Mouse (Mus musculus) liver, embryonic 14.5 days (tissue): ENCODE measurements around the gene Arsg. TPM values are rescaled to one million over a fixed set of nuclear protein-coding genes. Genes with fewer than 3 reads are reported as not detected.

Experiments
- ATAC-seq: fragments of 200-750 bp; cut with Nextera tagmentation; 2 replicates; pipeline ENCODE4 v1.8.0; 2017; ENCODE audit warnings: moderate number of reproducible peaks, mild to moderate bottlenecking, moderate library complexity; ENCODE audit not compliant: insufficient read depth
- DNase-seq, 3 experiments: peaks; one replicate each; pipeline ENCODE4 v3.0.0-alpha.2; 2012 to 2013; ENCODE audit warnings: low read depth in 3 of 3, low spot score in 3 of 3
- H3K27ac ChIP-seq: fragments of 300-500 bp; sonication (generic); 2 replicates; pipeline ENCODE4 v1.5.1; 2014; ENCODE audit warnings: moderate library complexity, mild to moderate bottlenecking, control low read depth, inconsistent platforms
- H3K27me3 ChIP-seq: fragments of 300-500 bp; sonication (generic); 2 replicates; pipeline ENCODE4 v1.6.1; 2014; ENCODE audit warnings: mild to moderate bottlenecking, low read length, moderate library complexity; ENCODE audit not compliant: control insufficient read depth, insufficient read depth
- H3K36me3 ChIP-seq: fragments of 300-500 bp; sonication (generic); replicated peaks from 2 replicates; pipeline ENCODE4 v1.6.1; 2014; ENCODE audit warnings: low read depth; ENCODE audit not compliant: control insufficient read depth, insufficient read depth
- H3K4me1 ChIP-seq, 2 experiments: fragments of 200-500 bp in 1 of 2; fragments of 300-500 bp in 1 of 2; sonication (generic) in 1 of 2; replicated peaks; 2 replicates each; pipeline ENCODE4 v1.6.1; 2012 to 2014; ENCODE audit warnings: antibody characterized with exemption in 1 of 2, inconsistent platforms in 1 of 2, low read length in 1 of 2; ENCODE audit not compliant: control insufficient read depth in 2 of 2, insufficient read depth in 2 of 2
- H3K4me2 ChIP-seq: fragments of 300-500 bp; sonication (generic); 2 replicates; pipeline ENCODE4 v1.6.1; 2014; ENCODE audit warnings: low read depth, mild to moderate bottlenecking, control low read depth, moderate library complexity
- H3K4me3 ChIP-seq, 2 experiments: fragments of 200-500 bp in 1 of 2; fragments of 300-500 bp in 1 of 2; sonication (generic) in 1 of 2; 2 replicates each; pipeline ENCODE4 v1.5.1; 2012 to 2014; ENCODE audit warnings: low read depth in 2 of 2, low read length in 2 of 2, mild to moderate bottlenecking in 2 of 2, control low read depth in 1 of 2, inconsistent platforms in 1 of 2, moderate library complexity in 1 of 2; ENCODE audit not compliant: insufficient read depth in 1 of 2
- H3K9ac ChIP-seq: fragments of 300-500 bp; sonication (generic); replicated peaks from 2 replicates; pipeline ENCODE4 v1.6.1; 2014; ENCODE audit warnings: mild to moderate bottlenecking, control low read depth, moderate library complexity
- H3K9me3 ChIP-seq: fragments of 300-500 bp; sonication (generic); 2 replicates; pipeline ENCODE4 v1.6.1; 2016; ENCODE audit warnings: low read length, mixed read lengths; ENCODE audit not compliant: control insufficient read depth
- CTCF ChIP-seq: IDR thresholded peaks from 2 replicates; pipeline ENCODE4 v1.5.1; 2016; ENCODE audit warnings: antibody characterized with exemption, low read depth, control low read depth
- EP300 ChIP-seq: IDR thresholded peaks from 2 replicates; pipeline ENCODE4 v1.6.1; 2016; ENCODE audit warnings: antibody characterized with exemption, low read depth
- WGBS: fragments of 180-500 bp; shearing (Covaris S2); extraction: QIAGEN DNeasy Blood & Tissue Kit; methylation state at CpG from one replicate; pipeline ENCODE4 v1.1.7; 2014; ENCODE audit not compliant: insufficient replicate concordance; 5-methylcytosine and 5-hydroxymethylcytosine counted together
- polyA plus RNA-seq, 2 experiments: library from polyadenylated mRNA; depleted of rRNA in 1 of 2; stranded (reverse) in 1 of 2; unstranded in 1 of 2; fragments of >200 nt; fragmentation: Nextera tagmentation in 1 of 2; extraction: Ambion mirVana in 1 of 2; gene quantifications; 2 replicates each; pipeline versions ENCODE4 v1.2.1 to v1.2.3; 2012 to 2014

The Arsg gene
- polyA plus RNA-seq, 2 experiments: 2.3 to 3.8 TPM

DNA sequence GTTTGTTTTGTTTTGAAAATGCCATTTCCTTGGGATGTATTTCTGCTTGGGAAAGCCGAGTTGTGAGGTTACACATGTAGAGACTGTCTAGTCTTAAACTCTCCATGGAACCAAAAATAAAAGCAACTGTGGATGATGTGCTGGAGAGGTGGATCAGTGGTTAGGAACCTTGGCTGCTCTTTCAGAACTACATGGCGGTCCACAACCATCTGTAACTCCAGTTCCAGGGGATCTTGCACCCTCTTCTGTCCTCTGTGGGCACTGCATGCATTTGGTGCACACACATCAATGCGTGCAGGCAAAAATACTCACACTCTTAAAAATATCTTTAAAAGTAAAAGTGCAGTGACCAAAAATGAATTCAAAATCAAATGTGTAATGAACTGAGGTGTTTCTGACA lies 32.1 kb upstream of the Arsg start:
- Histone ChIP-seq H3K9me3 (no peaks in the 10 kb centered on the region), H3K36me3 (no peaks in the 10 kb centered on the region), H3K4me1 (peaks cover 16 to 20% of the 10 kb centered on the region in 2 experiments), H3K4me3 (no peak overlapping the region), H3K27ac (no peak overlapping the region), H3K4me2 (no peak overlapping the region), H3K9ac (no peak overlapping the region), H3K27me3 (no peaks in the 10 kb centered on the region)
- 44% methylated on average over 3 of the region's 3 CpGs for WGBS
- peak; percentile 89 for TF ChIP-seq CTCF
- no peak for TF ChIP-seq EP300
- ATAC-seq (no peak), DNase-seq (no peak)

DNA sequence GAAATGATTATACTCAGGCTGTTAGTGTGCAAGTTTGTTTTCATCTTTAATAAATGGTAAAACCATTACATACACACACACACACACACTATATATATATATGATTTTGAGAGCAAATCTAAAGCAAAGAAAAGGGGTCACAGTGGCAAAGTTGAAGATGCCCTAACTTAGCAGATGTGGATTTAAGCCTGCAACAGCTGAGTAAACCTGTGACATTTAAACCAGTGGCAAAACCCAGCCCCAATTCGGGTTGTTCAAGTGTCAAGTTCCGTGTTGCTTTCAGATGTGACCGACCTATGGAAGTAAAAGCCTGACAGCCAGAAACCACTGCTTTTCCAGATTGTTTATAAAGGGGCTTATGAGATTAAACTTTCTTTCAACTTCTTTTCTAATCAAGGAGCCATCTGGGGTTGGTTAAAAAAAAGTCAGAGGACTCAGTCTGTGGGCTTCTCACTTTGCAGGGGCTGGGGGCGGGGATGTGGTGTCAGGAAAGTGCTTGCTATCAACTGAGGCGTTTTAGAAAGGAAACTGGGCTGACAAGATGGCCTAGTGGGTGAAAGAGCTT lies 30.9 kb upstream of the Arsg start:
- ATAC-seq (no peak), DNase-seq (no peak)
- Histone ChIP-seq H3K36me3 (no peaks in the 10 kb centered on the region), H3K9me3 (no peaks in the 10 kb centered on the region), H3K4me3 (no peak overlapping the region), H3K27me3 (no peaks in the 10 kb centered on the region), H3K4me1 (peaks cover 16 to 20% of the 10 kb centered on the region in 2 experiments), H3K27ac (no peak overlapping the region), H3K4me2 (no peak overlapping the region), H3K9ac (no peak overlapping the region)
- TF ChIP-seq EP300: no peak
- TF ChIP-seq CTCF: no peak
- WGBS: 39% methylated on average over 5 of the region's 5 CpGs

DNA sequence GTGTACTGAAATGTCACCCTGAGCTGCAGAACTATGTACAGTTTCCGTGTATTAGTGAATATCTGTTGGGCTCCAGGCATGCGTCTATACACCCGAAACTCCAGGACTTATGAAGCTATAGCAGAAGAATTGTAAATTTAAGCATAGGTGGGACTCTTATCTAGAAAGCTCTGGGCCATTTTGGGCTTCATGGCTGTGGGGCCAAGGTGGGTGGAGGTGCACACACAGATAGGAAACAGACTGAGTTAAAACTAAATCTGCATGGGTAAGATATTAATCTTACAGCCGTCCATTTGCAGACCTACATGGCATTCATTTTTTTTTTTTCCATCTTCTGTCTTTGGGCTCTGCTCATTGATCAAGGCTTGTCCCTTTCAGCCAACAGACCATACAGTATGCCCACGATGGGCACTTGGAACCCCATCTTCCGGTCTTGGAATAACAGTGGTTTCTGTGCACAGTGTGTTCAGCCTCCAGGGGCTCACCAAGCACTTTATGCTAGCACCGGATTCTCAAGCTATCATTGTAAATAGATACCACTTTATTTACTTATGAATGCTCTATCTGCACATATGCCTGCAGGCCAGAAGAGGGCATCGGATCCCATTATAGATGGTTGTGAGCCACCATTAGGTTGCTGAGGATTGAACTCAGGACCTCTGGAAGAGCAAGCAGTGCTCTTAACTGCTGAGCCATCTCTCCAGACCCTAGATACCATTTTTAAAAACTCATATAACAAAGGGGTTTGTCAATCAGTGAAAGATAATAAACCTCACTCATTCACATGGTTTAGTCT lies 29.5 kb upstream of the Arsg start:
- peaks cover 16 to 20% of the 10 kb centered on the region in 2 experiments for H3K4me1 ChIP-seq
- ATAC-seq: 0 out of 2 replicates have a peak, but pooled peaks have one; percentile 31
- no peaks in the 10 kb centered on the region for H3K36me3 ChIP-seq
- H3K9me3 ChIP-seq: no peaks in the 10 kb centered on the region
- WGBS: 58% methylated on average over 8 of the region's 8 CpGs
- TF ChIP-seq EP300: peak; percentile 62
- TF ChIP-seq CTCF: peak; percentile 51
- H3K27me3 ChIP-seq: no peaks in the 10 kb centered on the region
- no peak overlapping the region for H3K4me2 ChIP-seq
- DNase-seq: no peak
- no peak overlapping the region for H3K9ac ChIP-seq
- no peak overlapping the region for H3K4me3 ChIP-seq
- no peak overlapping the region for H3K27ac ChIP-seq

DNA sequence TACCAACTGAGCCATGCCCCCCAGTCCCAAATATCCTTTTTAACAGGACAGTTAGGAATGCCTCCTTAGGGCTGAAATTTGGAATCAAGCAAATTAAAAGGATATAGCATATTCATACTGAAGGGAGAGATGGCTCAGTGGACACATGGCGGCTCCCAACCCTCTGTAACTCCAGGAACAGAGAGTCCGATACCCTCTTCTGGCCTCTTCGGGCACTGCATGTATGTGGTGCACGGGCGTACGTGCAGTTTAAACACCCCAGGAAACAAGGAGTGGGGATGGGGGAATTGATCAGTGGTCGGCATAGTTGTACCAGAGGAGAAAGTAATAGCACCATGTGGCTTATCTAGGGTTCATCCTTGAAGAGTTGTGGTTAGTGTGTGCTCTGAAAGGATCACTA lies 28.6 kb upstream of the Arsg start:
- peaks cover 3% of the 10 kb centered on the region; the same call in 1 of the 2 replicates for H3K36me3 ChIP-seq
- ATAC-seq (no peak), DNase-seq (no peak)
- H3K9me3 ChIP-seq: no peaks in the 10 kb centered on the region
- H3K4me2 ChIP-seq: no peak overlapping the region
- H3K4me1 ChIP-seq: peaks cover 16 to 19% of the 10 kb centered on the region in 2 experiments
- no peaks in the 10 kb centered on the region for H3K27me3 ChIP-seq
- no peak overlapping the region for H3K27ac ChIP-seq
- TF ChIP-seq CTCF: peak; percentile 79
- TF ChIP-seq EP300: no peak
- H3K9ac ChIP-seq: no peak overlapping the region
- no peak overlapping the region for H3K4me3 ChIP-seq
- 47% methylated on average over 7 of the region's 7 CpGs for WGBS

DNA sequence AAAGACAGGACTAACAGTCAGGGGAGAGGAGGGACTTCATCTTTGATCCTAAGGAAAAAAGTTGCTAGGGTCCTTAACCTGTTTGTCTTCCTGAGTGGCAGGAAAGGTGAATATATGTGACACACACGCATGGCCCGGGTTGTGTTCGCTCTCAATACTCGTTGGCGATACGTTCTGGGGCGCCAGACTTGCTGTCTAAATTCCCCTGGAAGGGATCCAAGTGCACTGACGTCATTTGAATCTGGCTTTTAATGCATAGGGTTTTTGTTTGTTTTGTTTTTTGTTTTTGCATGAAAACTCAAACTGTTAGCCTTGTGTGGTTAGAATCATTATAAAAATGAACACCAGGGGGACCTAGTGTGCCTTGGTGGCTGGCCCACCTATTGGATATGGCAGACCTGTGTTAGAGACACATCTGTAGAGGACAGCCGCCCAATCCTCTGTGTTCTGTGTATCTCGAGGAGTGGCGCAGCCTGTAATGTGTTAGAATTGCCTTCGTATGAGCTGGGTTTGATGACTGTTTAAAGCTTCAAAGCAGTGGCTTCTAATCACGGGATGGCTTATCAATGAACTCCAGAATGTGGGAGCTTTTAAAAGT lies 27.6 kb upstream of the Arsg start:
- no peaks in the 10 kb centered on the region for H3K27me3 ChIP-seq
- H3K27ac ChIP-seq: no peak overlapping the region
- no peak overlapping the region for H3K9ac ChIP-seq
- no peaks in the 10 kb centered on the region for H3K9me3 ChIP-seq
- TF ChIP-seq CTCF (peak; percentile 89), EP300 (peak; percentile 27; the same call in 1 of the 2 replicates)
- DNase-seq: peak; percentile 44 to 55 (median 50)
- peak; percentile 68 for ATAC-seq
- peaks cover 10% of the 10 kb centered on the region for H3K36me3 ChIP-seq
- WGBS: 45% methylated on average over 13 of the region's 13 CpGs
- H3K4me2 ChIP-seq: no peak overlapping the region
- no peak overlapping the region for H3K4me3 ChIP-seq
- H3K4me1 ChIP-seq: peaks cover 12 to 14% of the 10 kb centered on the region in 2 experiments
